Mouse (Mus musculus): ENCODE measurements around the gene Gm44965. TPM values are rescaled to one million over a fixed set of nuclear protein-coding genes. Genes with fewer than 3 reads are reported as not detected.

The Gm44965 gene
- total and polyA plus RNA-seq, 2 experiments from 2014 or later, result 0.75 TPM; not detected in 1

DNA sequence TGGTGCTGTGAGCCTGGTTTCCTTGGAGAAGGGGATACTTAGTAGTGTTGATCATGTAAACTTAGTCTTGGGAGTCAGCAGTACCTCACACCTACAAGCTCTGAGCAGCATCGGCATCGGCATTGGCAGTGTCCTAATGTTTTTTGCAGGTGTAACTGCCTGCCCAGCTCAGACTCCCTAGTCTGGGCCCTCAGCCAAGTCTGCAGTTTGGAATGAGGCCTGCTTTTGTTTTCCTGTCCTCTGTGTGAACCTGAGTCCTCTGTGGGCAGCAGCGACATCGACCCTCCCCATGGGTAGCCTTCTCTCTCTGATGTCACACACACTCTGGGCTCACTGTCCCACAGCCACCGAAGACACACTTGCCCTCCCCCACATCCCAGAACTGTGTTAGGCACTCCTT is 27.4 kb upstream of the Gm44965 start:
- no peaks in the 10 kb centered on the region for H3K9me3 ChIP-seq (ENCODE audit: low read length)
- H3K27ac ChIP-seq (ENCODE audit: low read depth, low read length), result no peak overlapping the region
- WGBS, result 60% methylated on average over 5 of the region's 5 CpGs
- no peak for ATAC-seq (ENCODE audit: low FRiP score)
- no peak overlapping the region for H3K4me3 ChIP-seq (ENCODE audit: low read depth, low read length)
- no peak for TF ChIP-seq CTCF (IDR thresholded peaks at IDR 0.05)
- peaks cover 23% of the 10 kb centered on the region for H3K36me3 ChIP-seq (ENCODE audit: insufficient read depth, low read length)
- no peaks in the 10 kb centered on the region for H3K27me3 ChIP-seq (ENCODE audit: insufficient read depth, low read length)
- no peak overlapping the region for H3K4me2 ChIP-seq (ENCODE audit: low read depth, low read length, poor library complexity, severe bottlenecking)
- no peak overlapping the region for H3K9ac ChIP-seq (replicated peaks; ENCODE audit: low read length, poor library complexity, severe bottlenecking)
- DNase-seq (ENCODE audit: low spot score), result peak; percentile 10
- H3K4me1 ChIP-seq (ENCODE audit: insufficient read depth, low read length), result no peaks in the 10 kb centered on the region

DNA sequence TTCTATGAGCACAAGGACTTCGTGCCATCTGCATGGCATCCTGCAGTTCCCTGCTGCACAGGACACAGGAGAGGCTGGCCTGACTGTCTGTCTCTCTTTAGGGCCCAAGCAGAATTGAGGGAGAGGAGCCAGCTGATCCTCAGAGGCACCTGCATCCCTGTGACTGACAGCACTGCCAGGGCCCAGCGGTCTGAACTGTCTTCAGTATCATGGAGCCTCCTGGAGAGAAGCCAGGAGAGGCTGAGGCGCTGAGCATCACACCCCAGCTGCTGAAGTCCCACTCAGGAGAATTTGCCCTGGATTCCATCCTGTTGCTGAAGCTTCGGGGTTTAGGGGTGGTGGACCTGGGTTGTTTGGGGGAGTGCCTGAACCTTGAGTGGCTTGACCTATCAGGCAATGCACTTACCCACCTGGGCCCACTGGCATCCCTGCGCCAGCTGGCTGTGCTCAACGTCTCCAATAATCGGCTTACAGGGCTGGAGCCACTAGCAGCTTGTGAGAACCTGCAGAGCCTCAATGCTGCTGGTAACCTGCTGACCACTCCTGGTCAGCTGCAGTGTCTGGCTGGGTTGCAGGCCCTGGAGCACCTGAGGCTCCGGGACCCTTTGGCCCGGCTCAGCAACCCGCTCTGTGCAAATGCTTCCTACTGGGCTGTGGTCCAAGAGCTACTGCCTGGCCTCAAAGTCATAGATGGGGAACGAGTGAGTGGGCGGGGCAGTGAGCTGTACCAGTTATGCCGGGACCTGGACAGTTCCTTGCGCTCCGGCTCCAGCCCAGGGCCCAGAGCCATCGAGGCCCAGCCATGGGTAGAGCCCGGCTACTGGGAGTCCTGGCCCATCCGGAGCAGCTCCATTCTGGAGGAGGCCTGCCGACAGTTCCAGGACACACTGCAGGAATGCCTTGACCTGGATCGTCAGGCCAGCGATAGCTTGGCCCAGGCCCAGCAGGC is 25.4 kb upstream of the Gm44965 start:
- Histone ChIP-seq H3K36me3 (ENCODE audit: insufficient read depth, low read length) (peaks cover 20% of the 10 kb centered on the region), H3K9me3 (ENCODE audit: low read length) (no peaks in the 10 kb centered on the region), H3K4me3 (ENCODE audit: low read depth, low read length) (no peak overlapping the region), H3K4me2 (ENCODE audit: low read depth, low read length, poor library complexity, severe bottlenecking) (no peak overlapping the region), H3K27me3 (ENCODE audit: insufficient read depth, low read length) (no peaks in the 10 kb centered on the region), H3K9ac (replicated peaks; ENCODE audit: low read length, poor library complexity, severe bottlenecking) (no peak overlapping the region), H3K27ac (ENCODE audit: low read depth, low read length) (no peak overlapping the region), H3K4me1 (ENCODE audit: insufficient read depth, low read length) (no peaks in the 10 kb centered on the region)
- 78% methylated on average over 21 of the region's 21 CpGs for WGBS
- DNase-seq (ENCODE audit: low spot score), result peak; percentile 50
- no peak for ATAC-seq (ENCODE audit: low FRiP score)
- TF ChIP-seq CTCF (IDR thresholded peaks at IDR 0.05), result no peak

DNA sequence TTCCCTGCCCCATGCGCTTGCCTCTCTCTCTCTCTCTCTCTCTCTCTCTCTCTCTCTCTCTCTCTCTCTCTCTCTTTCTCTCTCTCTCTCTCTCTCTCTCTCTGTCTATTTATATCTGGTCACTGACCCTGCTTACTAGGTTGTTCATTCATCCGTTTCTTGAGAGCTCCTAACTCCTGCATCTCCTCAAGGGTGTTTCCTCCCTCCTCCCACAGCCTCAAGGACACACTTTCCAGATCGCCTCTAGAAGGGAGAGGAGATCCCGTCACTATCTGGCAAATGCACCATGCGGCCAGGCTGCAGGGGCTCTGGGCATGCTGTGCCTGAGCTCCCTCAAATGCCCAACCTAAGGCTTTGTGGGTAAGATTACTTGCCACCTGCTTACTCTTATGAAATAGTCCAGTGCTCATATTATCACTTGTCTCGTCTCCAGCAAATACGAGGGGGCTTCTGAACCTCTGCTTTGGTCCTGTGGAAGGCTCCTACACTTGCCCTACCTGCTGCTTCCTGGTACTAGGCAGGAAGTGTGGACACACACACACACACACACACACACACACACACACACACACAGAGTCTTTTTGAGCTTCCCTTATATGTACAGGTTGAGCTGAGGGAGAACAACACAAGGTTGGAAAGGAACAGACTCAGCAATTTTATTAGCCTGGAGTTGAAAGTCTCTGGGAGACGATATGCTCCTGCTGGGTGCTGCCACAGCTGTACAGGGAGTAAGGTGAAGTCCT is 24.5 kb upstream of the Gm44965 start:
- 82% methylated on average over 8 of the region's 8 CpGs for WGBS
- no peak overlapping the region for H3K4me3 ChIP-seq (ENCODE audit: low read depth, low read length)
- peaks cover 20% of the 10 kb centered on the region for H3K36me3 ChIP-seq (ENCODE audit: insufficient read depth, low read length)
- no peak overlapping the region for H3K4me2 ChIP-seq (ENCODE audit: low read depth, low read length, poor library complexity, severe bottlenecking)
- no peaks in the 10 kb centered on the region for H3K27me3 ChIP-seq (ENCODE audit: insufficient read depth, low read length)
- ATAC-seq (ENCODE audit: low FRiP score) (no peak), DNase-seq (ENCODE audit: low spot score) (no peak)
- no peak for TF ChIP-seq CTCF (IDR thresholded peaks at IDR 0.05)
- H3K9ac ChIP-seq (replicated peaks; ENCODE audit: low read length, poor library complexity, severe bottlenecking), result no peak overlapping the region
- H3K27ac ChIP-seq (ENCODE audit: low read depth, low read length), result no peak overlapping the region
- H3K9me3 ChIP-seq (ENCODE audit: low read length), result no peaks in the 10 kb centered on the region
- H3K4me1 ChIP-seq (ENCODE audit: insufficient read depth, low read length), result no peaks in the 10 kb centered on the region

DNA sequence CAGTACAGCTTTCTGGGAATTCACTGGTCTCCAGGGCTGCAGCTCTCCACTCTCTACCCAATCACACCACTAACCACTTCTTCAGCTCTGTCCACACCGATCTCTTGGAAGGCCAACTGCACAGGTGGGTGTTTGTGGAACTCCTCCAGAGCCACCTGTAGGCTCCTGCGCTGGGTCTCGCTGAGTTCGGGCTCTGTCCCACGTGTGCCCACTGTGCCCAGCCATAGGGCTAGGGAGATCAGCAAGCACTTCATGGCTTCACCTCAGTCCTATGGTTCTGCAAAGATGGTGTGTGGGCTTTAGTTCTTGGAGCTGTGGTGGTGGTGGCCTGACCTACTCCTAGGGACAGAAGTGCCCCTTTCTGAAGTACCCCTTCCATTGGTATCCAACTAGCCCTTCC is 21.7 kb upstream of the Gm44965 start:
- ATAC-seq (ENCODE audit: low FRiP score), result no peak
- Histone ChIP-seq H3K4me1 (ENCODE audit: insufficient read depth, low read length) (no peaks in the 10 kb centered on the region), H3K27ac (ENCODE audit: low read depth, low read length) (no peak overlapping the region), H3K4me2 (ENCODE audit: low read depth, low read length, poor library complexity, severe bottlenecking) (no peak overlapping the region), H3K4me3 (ENCODE audit: low read depth, low read length) (no peak overlapping the region), H3K36me3 (ENCODE audit: insufficient read depth, low read length) (peaks cover 7% of the 10 kb centered on the region), H3K9ac (replicated peaks; ENCODE audit: low read length, poor library complexity, severe bottlenecking) (no peak overlapping the region), H3K27me3 (ENCODE audit: insufficient read depth, low read length) (no peaks in the 10 kb centered on the region), H3K9me3 (ENCODE audit: low read length) (no peaks in the 10 kb centered on the region)
- 94% methylated on average over 5 of the region's 5 CpGs for WGBS
- no peak for TF ChIP-seq CTCF (IDR thresholded peaks at IDR 0.05)
- no peak for DNase-seq (ENCODE audit: low spot score)

DNA sequence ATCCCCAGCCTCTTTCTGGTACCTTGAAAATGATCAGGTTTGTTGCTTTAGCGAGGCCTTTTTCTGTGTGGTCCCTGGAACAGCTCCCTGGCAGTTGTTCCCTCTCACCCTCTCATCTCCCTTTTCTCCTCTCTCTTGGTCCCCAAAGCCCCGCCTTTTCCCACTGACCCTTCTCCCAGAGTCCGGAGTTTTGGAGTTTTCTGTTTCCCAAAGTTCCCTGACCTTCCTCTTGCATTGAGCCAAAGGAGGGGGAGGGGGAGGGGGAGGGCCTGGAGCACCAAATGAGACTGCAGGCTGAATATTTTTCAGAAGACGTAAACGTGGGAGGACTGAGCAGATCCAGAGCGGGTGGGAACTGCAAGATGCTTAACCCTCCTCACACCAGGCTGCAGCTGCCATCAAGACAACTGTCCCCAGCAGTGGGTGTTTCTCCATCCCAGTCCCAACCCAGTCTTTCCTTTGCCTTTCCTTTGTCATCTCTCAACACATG is 21.1 kb upstream of the Gm44965 start, which contains the start of gene Rarres2:
Gene Rarres2, minus strand, starts transcription at position 218 of the 490 bp plus-strand sequence.
- Histone ChIP-seq H3K9me3 (ENCODE audit: low read length) (no peaks in the 10 kb centered on the region), H3K36me3 (ENCODE audit: insufficient read depth, low read length) (peaks cover 7% of the 10 kb centered on the region), H3K27ac (ENCODE audit: low read depth, low read length) (no peak within 1 kb of the TSS), H3K4me2 (ENCODE audit: low read depth, low read length, poor library complexity, severe bottlenecking) (no peak within 1 kb of the TSS), H3K27me3 (ENCODE audit: insufficient read depth, low read length) (no peaks in the 10 kb centered on the region), H3K9ac (replicated peaks; ENCODE audit: low read length, poor library complexity, severe bottlenecking) (no peak within 1 kb of the TSS), H3K4me3 (ENCODE audit: low read depth, low read length) (no peak within 1 kb of the TSS), H3K4me1 (ENCODE audit: insufficient read depth, low read length) (no peaks in the 10 kb centered on the region)
- no peak for ATAC-seq (ENCODE audit: low FRiP score)
- 41% methylated on average over 6 of the region's 6 CpGs for whole genome bisulfite sequencing
- no peak for DNase-seq (ENCODE audit: low spot score)
- TF ChIP-seq CTCF (IDR thresholded peaks at IDR 0.05), result no peak
